Mouse (Mus musculus): ENCODE data around the gene Cldnd2.

DNA sequence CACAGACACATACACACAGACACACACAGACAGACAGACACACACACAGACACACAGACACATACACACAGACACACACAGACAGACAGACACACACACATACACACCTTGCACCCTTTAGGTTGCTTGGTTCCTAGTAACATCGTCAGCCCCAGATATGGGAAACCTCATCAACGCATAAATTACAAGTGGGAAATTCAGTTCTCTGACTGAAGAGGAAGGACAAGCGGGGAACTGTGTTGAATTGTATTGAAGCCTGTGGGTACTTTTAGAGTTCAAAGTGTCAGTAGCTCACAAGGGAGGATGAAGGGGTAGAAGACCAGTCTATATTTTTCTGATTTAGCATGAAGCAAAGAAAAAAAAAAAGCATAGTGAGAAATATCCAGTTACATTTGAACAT lies 33.0 kb upstream of the Cldnd2 start:
- no peak for TF ChIP-seq FLI1 (IDR thresholded peaks at IDR 0.05; ENCODE audit: low read length)
- no peak for TF ChIP-seq GATA1 (IDR thresholded peaks at IDR 0.05; ENCODE audit: borderline replicate concordance, low read length)
